Mouse (Mus musculus) B cell, adult 62 days (primary cell): ENCODE results near the gene Asb8. TPM values are rescaled to one million over a fixed set of nuclear protein-coding genes. Genes with fewer than 3 reads are reported as not detected.

Source experiments
- total RNA-seq: library from RNA; stranded (reverse); gene quantifications from 4 replicates; pipeline ENCODE4 v1.2.4, GENCODE M21; 2023

Gene Asb8
- 14.8 to 17.0 TPM (median 16.3 TPM) in 4 replicates for total RNA-seq

DNA sequence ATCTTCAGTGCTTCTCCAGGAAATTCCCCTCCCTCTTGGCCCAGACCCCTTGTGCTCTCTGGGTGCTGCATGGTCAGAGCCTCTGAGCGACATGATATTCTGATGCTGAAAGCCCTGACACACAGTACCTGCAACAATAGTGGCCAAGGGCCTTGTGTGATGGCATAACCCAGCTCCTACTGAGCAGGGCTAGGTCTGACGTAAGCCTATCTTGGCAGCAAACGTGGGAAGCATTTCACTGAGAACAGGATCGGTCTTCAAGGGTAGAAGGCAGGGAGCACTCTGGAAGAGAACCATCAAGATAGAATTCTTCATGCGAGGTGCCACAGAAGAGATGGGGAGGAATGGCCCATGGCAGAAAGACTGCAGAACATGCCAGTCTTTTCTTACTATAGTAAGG is at the start of gene Asb8:
Asb8 (minus strand) TSS at position 101 of the 400 bp plus-strand sequence.

DNA sequence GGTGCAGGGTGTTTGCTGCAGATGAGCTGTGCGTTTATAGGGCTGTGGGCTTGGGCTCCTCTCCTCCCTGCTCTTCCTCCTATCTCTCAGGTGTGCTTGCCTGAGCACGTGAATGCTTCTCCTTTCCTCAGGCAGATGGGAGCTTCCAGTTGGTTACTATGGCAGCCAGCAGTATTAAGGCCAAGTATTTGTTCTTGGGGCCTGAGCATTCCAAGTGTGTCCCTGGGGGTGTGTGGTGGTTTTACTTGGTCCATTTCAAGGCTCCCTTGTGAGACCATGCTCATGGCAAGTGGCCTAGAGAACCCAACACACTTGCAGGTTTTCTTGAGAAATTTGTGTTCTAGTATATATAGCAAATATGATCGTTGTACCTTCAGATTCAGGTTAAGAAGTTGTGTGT is 30.0 kb upstream of the Asb8 start, which contains the start of gene Olfr288:
Olfr288 (minus strand) TSS at position 101 of the 400 bp plus-strand sequence.

GRCm38 (mm10) chr15:98166963-98167644 is 1.7 kb upstream of the Asb8 start, which contains the start of gene Ccdc184:
Ccdc184 (plus strand) TSS chr15:98167158.

GRCm38 (mm10) chr15:98093121-98094011 is 72.1 kb downstream of the Asb8 start, which contains the start of gene Senp1:
Senp1 (minus strand) TSS chr15:98093744.

GRCm38 (mm10) chr15:98092372-98093120 is 72.9 kb downstream of the Asb8 start, which contains the start of gene Pfkm:
Pfkm (plus strand) TSS chr15:98092589.

Other genes starting within 250 kb of the Asb8 start
- gene Tmem106c, start 201.4 kb downstream of the Asb8 start, total RNA-seq = 15.6 to 24.6 TPM (median 18.8 TPM) in 4 replicates
- 0.36 to 1.5 TPM (median 0.38 TPM) in 3 of 4 replicates, not detected in the other for gene Col2a1, start 160.9 kb downstream of the Asb8 start, total RNA-seq
- gene Pfkm, start 73.0 kb downstream of the Asb8 start, total RNA-seq = 4.9 to 7.8 TPM (median 6.2 TPM) in 4 replicates
- 62.1 to 63.5 TPM (median 63.3 TPM) in 4 replicates for gene Senp1, start 71.9 kb downstream of the Asb8 start, total RNA-seq
- gene Ccdc184, start 1.5 kb upstream of the Asb8 start, total RNA-seq = 0.26 TPM in 1 of 4 replicates, not detected in the others
- not detected in 4 replicates for gene Olfr288, start 29.9 kb upstream of the Asb8 start, total RNA-seq
- not detected in 4 replicates for gene Gm44579, start 55.4 kb upstream of the Asb8 start, total RNA-seq
- gene Olfr287, start 55.4 kb upstream of the Asb8 start, total RNA-seq = not detected in 4 replicates
- not detected in 4 replicates for gene Olfr286, start 68.8 kb upstream of the Asb8 start, total RNA-seq
- not detected in 4 replicates for gene H1fnt, start 91.7 kb upstream of the Asb8 start, total RNA-seq
- not detected in 4 replicates for gene Zfp641, start 130.5 kb upstream of the Asb8 start, total RNA-seq
- gene Olfr285, start 151.7 kb upstream of the Asb8 start, total RNA-seq = not detected in 4 replicates
- gene Olfr284, start 175.4 kb upstream of the Asb8 start, total RNA-seq = not detected in 4 replicates
- not detected in 4 replicates for gene Olfr283, start 215.3 kb upstream of the Asb8 start, total RNA-seq